Mouse (Mus musculus) small intestine, adult 2 months (tissue): ENCODE results near the gene Ppp1r21. TPM values are rescaled to one million over a fixed set of nuclear protein-coding genes. Genes with fewer than 3 reads are reported as not detected.
A peak's percentile ranks its signal among the peaks of the same experiment; 100 is the strongest.

Source experiments
- H3K27ac ChIP-seq: fragments of 200-500 bp; 2 replicates; pipeline ENCODE4 v1.5.1; 2012; ENCODE audit warnings: low read depth, low read length, control low read depth, inconsistent platforms; ENCODE audit not compliant: insufficient read depth
- H3K27me3 ChIP-seq: fragments of 200-500 bp; 2 replicates; pipeline ENCODE4 v1.6.1; 2012; ENCODE audit warnings: mild to moderate bottlenecking, moderate library complexity, low read length, inconsistent platforms; ENCODE audit not compliant: control insufficient read depth, insufficient read depth
- H3K36me3 ChIP-seq: fragments of 200-500 bp; 2 replicates; pipeline ENCODE4 v1.6.1; 2012; ENCODE audit warnings: mild to moderate bottlenecking, low read length, control low read depth, inconsistent platforms; ENCODE audit not compliant: control insufficient read depth, insufficient read depth
- H3K4me1 ChIP-seq: fragments of 200-500 bp; 2 replicates; pipeline ENCODE4 v1.6.1; 2012; ENCODE audit warnings: low read length, inconsistent platforms, mixed read lengths; ENCODE audit not compliant: control insufficient read depth, insufficient read depth, insufficient read length
- H3K4me3 ChIP-seq: fragments of 200-500 bp; 2 replicates; pipeline ENCODE4 v1.5.1; 2012; ENCODE audit warnings: low read depth, mild to moderate bottlenecking, control low read depth, inconsistent platforms, low read length, moderate library complexity
- CTCF ChIP-seq: fragments of 200-500 bp; IDR thresholded peaks from 2 replicates; pipeline ENCODE4 v1.5.1; 2012; ENCODE audit warnings: low read depth, mild to moderate bottlenecking, control low read depth, inconsistent platforms, low read length, moderate library complexity, mixed read lengths; ENCODE audit not compliant: insufficient replicate concordance, insufficient read length; ENCODE audit errors: extremely low read depth
- POLR2A ChIP-seq: fragments of 200-500 bp; IDR thresholded peaks from 2 replicates; pipeline ENCODE4 v1.6.1; 2012; ENCODE audit warnings: low read depth, mild to moderate bottlenecking, control low read depth, inconsistent platforms, low read length, moderate library complexity
- WGBS: fragments of 180-500 bp; shearing (Covaris S2); methylation state at CpG from one replicate; pipeline ENCODE4 v1.1.7; 2018; 5-methylcytosine and 5-hydroxymethylcytosine counted together
- polyA plus RNA-seq: library from polyadenylated mRNA; depleted of rRNA; stranded (reverse); fragments of >200 nt; gene quantifications from 2 replicates; pipeline ENCODE4 v1.2.3, GENCODE M21; 2012

Gene Ppp1r21
- polyA plus RNA-seq, 1 experiment, result 15.7 TPM

DNA sequence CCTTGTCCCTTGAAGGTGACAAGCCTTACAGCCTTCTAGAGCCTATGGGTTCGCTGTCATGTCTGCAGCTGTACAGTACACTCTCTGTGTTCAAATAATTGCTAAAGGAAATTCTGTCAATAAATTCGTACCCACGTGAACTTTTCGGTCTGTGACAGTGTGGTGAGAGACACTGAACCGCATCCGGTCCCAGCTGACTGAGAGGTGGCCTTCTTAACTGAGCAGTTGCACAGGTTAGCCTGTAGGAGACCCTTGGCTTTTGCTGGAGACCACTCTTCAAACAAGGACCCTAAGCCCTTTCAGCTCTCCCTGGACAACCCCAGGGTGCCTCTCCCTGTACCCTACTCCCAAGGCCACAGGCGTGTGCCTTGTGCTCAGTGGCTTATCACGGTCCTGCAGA, 58.3 kb downstream of the Ppp1r21 start:
- no peaks in the 10 kb centered on the region for H3K27me3 ChIP-seq

DNA sequence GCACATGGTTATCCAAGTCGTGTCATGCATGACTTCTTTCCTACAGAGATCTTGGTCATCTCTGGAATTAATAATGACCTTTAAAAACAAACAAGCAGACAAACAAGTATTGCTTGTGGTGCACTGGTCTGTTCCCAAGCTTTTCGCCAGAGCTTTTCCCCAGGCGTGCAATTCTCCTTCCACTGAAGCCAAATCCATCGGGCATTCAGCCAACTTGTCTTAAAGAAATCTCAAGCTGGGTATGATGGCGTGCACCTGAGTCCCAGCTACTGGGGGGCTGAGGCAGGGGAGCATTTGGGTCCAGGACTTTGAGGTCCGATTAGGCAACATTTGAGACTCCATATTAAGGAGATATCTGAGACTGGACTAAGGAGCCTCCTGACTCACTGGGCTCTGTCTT, 60.3 kb downstream of the Ppp1r21 start:
- Histone ChIP-seq H3K27ac (no peak overlapping the region), H3K4me3 (no peak overlapping the region), H3K27me3 (no peaks in the 10 kb centered on the region), H3K36me3 (peaks cover 26% of the 10 kb centered on the region), H3K4me1 (no peaks in the 10 kb centered on the region)
- 85% methylated on average over 6 of the region's 6 CpGs for WGBS
- TF ChIP-seq POLR2A (no peak), CTCF (no peak)

More for the DNA sequence above, 58.3 kb downstream of the Ppp1r21 start:
- no peaks in the 10 kb centered on the region for H3K4me1 ChIP-seq
- H3K27ac ChIP-seq, result no peak overlapping the region
- 92% methylated on average over 8 of the region's 8 CpGs for WGBS
- peaks cover 39% of the 10 kb centered on the region for H3K36me3 ChIP-seq
- no peak overlapping the region for H3K4me3 ChIP-seq
- TF ChIP-seq CTCF (no peak), POLR2A (no peak)

DNA sequence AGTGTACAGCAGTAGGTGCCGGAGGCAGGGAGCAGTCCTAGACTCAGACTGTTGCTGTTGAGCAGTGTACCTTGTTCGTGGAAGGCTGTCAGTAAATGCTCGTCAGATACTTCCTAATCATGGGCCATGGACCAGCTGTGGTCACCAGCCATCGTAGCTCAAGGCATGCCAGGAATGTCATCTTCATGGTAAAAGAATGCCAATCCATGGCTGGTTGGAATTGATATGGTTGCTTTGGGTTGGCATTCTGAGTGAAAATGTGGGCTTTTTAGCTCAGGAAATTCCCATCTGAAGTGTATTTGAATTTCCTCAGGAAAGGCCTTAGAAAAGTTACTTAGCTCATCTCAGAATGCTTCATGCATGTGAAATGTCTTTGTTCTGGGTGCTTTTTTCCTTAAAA, 65.2 kb downstream of the Ppp1r21 start:
- TF ChIP-seq CTCF, result no peak
- TF ChIP-seq POLR2A, result no peak
- Histone ChIP-seq H3K4me3 (no peak overlapping the region), H3K36me3 (0 out of 2 replicates have a peak, but pooled peaks cover 2% of the 10 kb centered on the region), H3K27me3 (no peaks in the 10 kb centered on the region), H3K4me1 (peaks cover 4% of the 10 kb centered on the region; the same call in 1 of the 2 replicates), H3K27ac (no peak overlapping the region)
- 87% methylated on average over 4 of the region's 4 CpGs for WGBS

DNA sequence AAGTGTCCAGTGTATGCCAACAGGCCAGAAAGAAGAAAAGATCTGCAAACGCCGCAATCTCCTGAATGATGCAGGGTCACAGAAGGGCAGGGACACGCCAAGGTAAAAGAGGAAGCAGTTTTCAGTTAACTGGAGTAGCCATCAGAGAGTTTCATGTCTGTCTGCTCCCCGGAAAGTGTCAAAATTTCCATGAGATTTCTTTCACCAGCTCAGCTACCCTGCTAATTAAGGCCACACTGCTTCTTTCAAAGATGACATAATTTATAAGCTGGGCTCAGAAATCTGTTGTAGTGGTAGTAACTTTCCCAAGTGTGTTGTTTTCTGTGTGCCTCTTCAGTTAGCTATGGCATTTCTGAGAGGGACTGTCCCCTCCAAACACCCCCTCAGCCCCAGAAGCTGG, 66.2 kb downstream of the Ppp1r21 start:
- Histone ChIP-seq H3K27ac (no peak overlapping the region), H3K4me3 (no peak overlapping the region), H3K36me3 (no peaks in the 10 kb centered on the region), H3K27me3 (no peaks in the 10 kb centered on the region), H3K4me1 (peaks cover 4% of the 10 kb centered on the region; the same call in 1 of the 2 replicates)
- TF ChIP-seq POLR2A, result no peak
- no peak for TF ChIP-seq CTCF
- 85% methylated on average over 4 of the region's 4 CpGs for WGBS

DNA sequence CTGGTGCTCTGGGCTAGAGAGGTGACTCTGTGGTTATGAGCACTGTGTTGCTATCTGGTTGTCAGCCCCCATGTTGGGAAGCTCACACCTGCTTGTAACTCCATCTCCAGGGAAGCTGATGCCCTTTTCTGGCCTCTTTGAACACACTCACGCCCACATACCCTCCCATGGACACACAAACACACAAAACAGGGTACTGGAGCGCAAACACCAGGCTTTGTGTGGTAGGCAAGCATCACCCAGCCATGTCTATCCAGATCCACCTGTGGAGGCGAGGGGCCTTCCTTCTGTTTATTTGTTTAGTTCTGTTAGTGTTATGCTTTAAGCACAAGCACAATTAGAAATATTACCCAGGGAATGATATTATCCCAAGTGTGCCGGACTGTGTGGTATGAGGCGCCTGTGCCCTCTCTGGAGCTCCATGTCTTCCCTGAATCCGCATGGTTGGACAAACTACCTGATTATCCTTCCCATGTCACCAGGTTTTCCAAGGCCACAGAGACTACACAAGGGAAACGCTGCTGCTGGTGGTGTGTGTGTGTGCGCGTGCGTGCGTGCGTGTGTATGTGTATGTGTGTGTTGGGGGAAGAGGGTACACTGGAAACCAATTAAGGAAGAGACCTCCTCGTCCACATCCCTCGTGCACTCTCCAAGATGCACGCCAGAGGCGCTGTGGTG, 66.8 kb downstream of the Ppp1r21 start:
- peak overlapping the region; percentile 59; the same call in 1 of the 2 replicates for H3K27ac ChIP-seq
- WGBS, result 32% methylated on average over 16 of the region's 16 CpGs
- H3K4me3 ChIP-seq, result peak overlapping the region; percentile 59
- H3K27me3 ChIP-seq, result no peaks in the 10 kb centered on the region
- peaks cover 4% of the 10 kb centered on the region; the same call in 1 of the 2 replicates for H3K4me1 ChIP-seq
- peak; percentile 79 for TF ChIP-seq CTCF
- no peak for TF ChIP-seq POLR2A
- H3K36me3 ChIP-seq, result no peaks in the 10 kb centered on the region

DNA sequence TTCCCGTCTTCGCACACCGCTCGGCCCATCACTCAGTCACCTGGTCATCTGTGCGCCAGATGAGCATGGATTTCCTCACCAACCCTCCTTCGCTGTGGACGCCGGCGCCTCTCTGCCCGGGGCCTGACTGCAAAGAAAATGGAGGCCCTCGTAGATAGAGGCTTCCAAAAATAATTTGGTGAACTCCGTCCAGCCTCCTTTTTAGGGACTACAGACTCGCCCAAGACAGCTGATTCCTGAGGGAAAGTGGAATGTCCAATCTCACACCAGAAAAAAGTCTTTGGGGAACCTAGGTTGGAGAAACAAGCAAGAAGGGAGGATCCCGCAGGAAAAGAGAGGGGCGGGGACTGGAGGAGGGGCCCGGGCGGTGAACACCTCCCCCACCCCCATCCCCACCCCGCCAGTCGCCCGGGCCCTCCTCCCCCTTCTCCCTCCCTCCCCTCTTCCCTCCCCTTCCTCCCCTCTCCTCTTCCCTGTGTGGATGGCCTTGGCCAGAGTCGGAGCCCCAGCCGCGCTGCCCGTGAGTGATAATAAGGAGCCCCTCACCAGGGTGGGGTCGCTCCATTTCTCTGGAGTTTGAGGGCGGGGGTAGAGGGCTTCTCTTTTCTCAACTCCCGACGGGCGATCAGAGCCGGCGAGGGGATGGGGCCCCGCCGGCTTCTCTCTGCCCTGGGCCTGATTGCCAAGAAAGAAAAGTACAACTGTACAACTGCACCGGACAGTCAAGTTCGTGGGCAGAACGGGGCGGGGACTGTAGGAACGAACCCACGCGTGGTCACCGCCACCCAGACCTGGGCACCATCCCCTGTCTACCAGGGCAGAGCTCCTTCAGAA, 67.5 kb downstream of the Ppp1r21 start, which contains the start of gene Ston1:
Gene Ston1, plus strand, starts transcription at position 463 of the 834 bp plus-strand sequence.
- no peaks in the 10 kb centered on the region for H3K36me3 ChIP-seq
- H3K4me1 ChIP-seq, result peaks cover 4% of the 10 kb centered on the region; the same call in 1 of the 2 replicates
- 1% methylated on average over 41 of the region's 41 CpGs for WGBS
- TF ChIP-seq CTCF (no peak), POLR2A (no peak)
- peak within 1 kb of the TSS; percentile 59 for H3K4me3 ChIP-seq
- no peaks in the 10 kb centered on the region for H3K27me3 ChIP-seq
- peak within 1 kb of the TSS; percentile 59 for H3K27ac ChIP-seq

DNA sequence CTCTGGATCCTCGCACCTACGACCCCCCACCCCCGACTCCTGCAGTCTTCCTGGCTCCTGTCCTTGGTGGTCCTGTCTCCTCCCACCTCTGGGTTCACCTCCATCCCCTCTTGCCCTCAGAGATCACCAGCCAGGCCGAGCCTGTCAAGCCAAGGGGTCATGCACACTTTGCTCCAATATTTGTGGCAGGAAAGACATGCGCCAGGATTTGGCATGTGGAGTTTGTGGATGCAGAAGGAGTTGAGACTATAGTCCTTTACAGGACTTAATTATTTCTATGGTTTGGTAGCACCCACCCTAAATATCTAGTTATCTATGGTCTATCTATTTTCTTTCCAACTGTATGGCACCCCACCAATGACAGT, 68.1 kb downstream of the Ppp1r21 start:
- WGBS, result 29% methylated on average over 5 of the region's 5 CpGs
- Histone ChIP-seq H3K27ac (peak overlapping the region; percentile 54; the same call in 1 of the 2 replicates), H3K36me3 (no peaks in the 10 kb centered on the region), H3K27me3 (no peaks in the 10 kb centered on the region), H3K4me1 (peaks cover 4% of the 10 kb centered on the region; the same call in 1 of the 2 replicates), H3K4me3 (peak overlapping the region; percentile 59)
- TF ChIP-seq CTCF (no peak), POLR2A (no peak)
